Mouse (Mus musculus): ENCODE data around the gene Khdrbs2.

- TF ChIP-seq POLR2A (IDR thresholded peaks at IDR 0.05; ENCODE audit: low read depth, low read length) (no peak), CTCF (IDR thresholded peaks at IDR 0.05; ENCODE audit: borderline replicate concordance, insufficient read depth, low read length) (no peak)
These were observed 477.2 kb downstream of the Khdrbs2 start for GRCm38 (mm10) chr1:32649647-32650209.

Measured in embryonic fibroblast, embryonic 13.5 days (primary cell).